Comparison of ENCODE assay signal across 9 mouse cellular contexts in the genomic region with DNA sequence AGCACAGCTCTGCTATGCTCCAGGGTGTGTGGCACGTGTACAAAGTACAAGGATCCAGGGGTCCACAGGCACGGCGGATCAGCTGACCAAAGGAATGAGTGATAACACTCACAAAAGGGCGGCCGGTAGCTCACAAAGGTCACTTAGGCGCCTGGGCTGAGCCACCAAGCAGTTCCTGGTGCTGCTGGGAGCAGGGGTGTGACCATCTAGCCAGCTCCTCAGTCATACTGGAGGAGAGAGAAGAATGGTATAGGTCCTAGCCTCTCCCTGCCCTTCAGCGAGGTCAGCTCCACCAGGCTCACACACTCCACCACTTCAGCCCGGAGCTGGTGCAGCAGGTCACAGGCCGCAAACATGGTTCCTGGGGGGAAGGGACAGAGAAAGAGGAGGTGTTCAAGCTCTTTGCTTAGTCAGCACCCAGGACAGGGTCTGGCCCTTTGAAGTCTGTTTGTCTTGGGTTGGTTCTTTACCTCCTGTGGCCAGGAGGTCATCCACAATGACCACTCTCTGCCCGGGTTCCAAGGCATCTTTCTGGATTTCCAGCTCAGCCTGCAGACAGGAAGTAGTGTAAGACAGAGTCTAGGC. TPM values are rescaled to one million over a fixed set of nuclear protein-coding genes. Genes with fewer than 3 reads are reported as not detected.
DNase-seq lines count a peak whose midpoint lies in the region; ATAC-seq and TF ChIP-seq lines count a peak whose summit lies in the region.
"Had no signal": no experiment of that assay in that cellular context is flagged by ENCODE, and none has a peak within 500 bp of the region (broad histone marks: within the 10 kb centered on the region; RNA-seq: fewer than 3 reads in every experiment).

No protein-coding gene starts in this region.

- 27% methylated on average over 10 of the region's 10 CpGs for WGBS in heart, embryonic 15.5 days
- WGBS in kidney, adult 2 months: 27% methylated on average over 10 of the region's 10 CpGs
- WGBS in midbrain, embryonic 15.5 days: 55% methylated on average over 10 of the region's 10 CpGs

- H3K9me3 ChIP-seq in heart, embryonic 15.5 days (replicated peaks): no peaks in the 10 kb centered on the region
- no peaks in the 10 kb centered on the region for H3K9me3 ChIP-seq in midbrain, embryonic 15.5 days

- H3K4me1 ChIP-seq in heart, embryonic 15.5 days (replicated peaks): peaks cover 44% of the 10 kb centered on the region
- peaks cover 19% of the 10 kb centered on the region for H3K4me1 ChIP-seq in kidney, adult 2 months (ENCODE audit: control insufficient read depth, insufficient read depth, low read length)
- peaks cover 33% of the 10 kb centered on the region for H3K4me1 ChIP-seq in midbrain, embryonic 15.5 days

- peaks cover 36% of the 10 kb centered on the region for H3K36me3 ChIP-seq in heart, embryonic 15.5 days
- H3K36me3 ChIP-seq in kidney, adult 2 months (ENCODE audit: control insufficient read depth, insufficient read depth, low read length): no peaks in the 10 kb centered on the region
- no peaks in the 10 kb centered on the region for H3K36me3 ChIP-seq in midbrain, embryonic 15.5 days (replicated peaks)

- no peak for TF ChIP-seq CTCF in kidney, adult 2 months (conservative IDR thresholded peaks at IDR 0.05; ENCODE audit: insufficient read depth, insufficient read length, low read depth, low read length)

- no peak for DNase-seq in heart, adult 18-20 months
- peak; percentile 58 for DNase-seq in R1 (ENCODE audit: low read depth, low spot score)
- peak; percentile 67 for DNase-seq in kidney, adult 2 months
- DNase-seq in thymus, adult 18-20 months: no peak
- DNase-seq in frontal cortex, postnatal 14 days (ENCODE audit: low spot score in 2 of 2): no peak
- DNase-seq in thymus, postnatal 25 days: no peak
- DNase-seq: right cerebral cortex, postnatal 25 days had no signal

- no peak overlapping the region for H3K9ac ChIP-seq in heart, embryonic 15.5 days
- H3K9ac ChIP-seq in midbrain, embryonic 15.5 days: no peak overlapping the region

- peak overlapping the region; percentile 24 for H3K27ac ChIP-seq in heart, embryonic 15.5 days
- H3K27ac ChIP-seq in kidney, adult 2 months (ENCODE audit: insufficient read depth, low read depth, low read length): peak overlapping the region; percentile 7; the same call in 1 of the 2 replicates
- no peak overlapping the region for H3K27ac ChIP-seq in midbrain, embryonic 15.5 days

- H3K27me3 ChIP-seq in heart, embryonic 15.5 days: no peaks in the 10 kb centered on the region
- H3K27me3 ChIP-seq in kidney, adult 2 months (replicated peaks; ENCODE audit: control insufficient read depth, insufficient read depth, low read length): no peaks in the 10 kb centered on the region
- H3K27me3 ChIP-seq in midbrain, embryonic 15.5 days (replicated peaks): no peaks in the 10 kb centered on the region

- H3K4me2 ChIP-seq in heart, embryonic 15.5 days: peak overlapping the region; percentile 95
- peak overlapping the region; percentile 87; the same call in 1 of the 2 replicates for H3K4me2 ChIP-seq in midbrain, embryonic 15.5 days

- peak overlapping the region; percentile 80; the same call in 1 of the 2 replicates for H3K4me3 ChIP-seq in heart, embryonic 15.5 days
- no peak overlapping the region for H3K4me3 ChIP-seq in kidney, adult 2 months (ENCODE audit: insufficient read depth, low read depth, low read length)
- H3K4me3 ChIP-seq in midbrain, embryonic 15.5 days: no peak overlapping the region

- ATAC-seq in heart, embryonic 15.5 days (replicated peaks; ENCODE audit: insufficient number of reproducible peaks, insufficient read depth, low FRiP score, low read depth): no peak
- ATAC-seq in midbrain, embryonic 15.5 days (replicated peaks): no peak

- TF ChIP-seq POLR2A in kidney, adult 2 months (IDR thresholded peaks at IDR 0.05; ENCODE audit: low read depth, low read length): no peak

RNA-seq across cellular contexts. Expression of a gene that starts 1.9 kb away (rescaled TPM):
- polyA plus RNA-seq in heart, embryonic 15.5 days (2015; fragmentation: Nextera tagmentation; extraction: Ambion mirVana): 163 and 208 TPM in 2 replicates
- total RNA-seq in heart, adult 18-20 months (2021): 10 to 100 TPM; 40.8 to 42.7 TPM
- polyA plus RNA-seq in kidney, adult 2 months (2012; rRNA removed): 177 and 190 TPM in 2 replicates
- polyA plus RNA-seq in midbrain, embryonic 15.5 days (2015; fragmentation: Nextera tagmentation; extraction: Ambion mirVana): 166 and 173 TPM in 2 replicates

RNA-seq across cellular contexts. Expression of a gene that starts 6.9 kb away (rescaled TPM):
- 24.5 and 28.4 TPM in 2 replicates for polyA plus RNA-seq in heart, embryonic 15.5 days (2015; fragmentation: Nextera tagmentation; extraction: Ambion mirVana)
- total RNA-seq in heart, adult 18-20 months (2021): 1 to 10 TPM; 2.5 to 2.8 TPM
- polyA plus RNA-seq in kidney, adult 2 months (2012; rRNA removed): 7.1 and 8.6 TPM in 2 replicates
- polyA plus RNA-seq in midbrain, embryonic 15.5 days (2015; fragmentation: Nextera tagmentation; extraction: Ambion mirVana): 7.0 and 8.2 TPM in 2 replicates

RNA-seq across cellular contexts. Expression of a gene that starts 23.6 kb away (rescaled TPM):
- 11.5 and 13.9 TPM in 2 replicates for polyA plus RNA-seq in heart, embryonic 15.5 days (2015; fragmentation: Nextera tagmentation; extraction: Ambion mirVana)
- total RNA-seq in heart, adult 18-20 months (2021): 10 to 100 TPM; 11.4 to 13.3 TPM
- polyA plus RNA-seq in kidney, adult 2 months (2012; rRNA removed): 102 and 121 TPM in 2 replicates
- polyA plus RNA-seq in midbrain, embryonic 15.5 days (2015; fragmentation: Nextera tagmentation; extraction: Ambion mirVana): 2.7 and 3.3 TPM in 2 replicates

RNA-seq across cellular contexts. Expression of a gene that starts 36.5 kb away (rescaled TPM):
- 8.0 and 12.2 TPM in 2 replicates for polyA plus RNA-seq in heart, embryonic 15.5 days (2015; fragmentation: Nextera tagmentation; extraction: Ambion mirVana)
- total RNA-seq in heart, adult 18-20 months (2021): 1 to 10 TPM; 3.6 to 4.0 TPM
- polyA plus RNA-seq in kidney, adult 2 months (2012; rRNA removed): 36.2 and 44.5 TPM in 2 replicates
- polyA plus RNA-seq in midbrain, embryonic 15.5 days (2015; fragmentation: Nextera tagmentation; extraction: Ambion mirVana): 7.2 and 9.0 TPM in 2 replicates

RNA-seq across cellular contexts. Expression of a gene that starts 36.7 kb away (rescaled TPM):
- 47.1 and 56.2 TPM in 2 replicates for polyA plus RNA-seq in heart, embryonic 15.5 days (2015; fragmentation: Nextera tagmentation; extraction: Ambion mirVana)
- 10 to 100 TPM; 62.0 to 69.1 TPM for total RNA-seq in heart, adult 18-20 months (2021)
- polyA plus RNA-seq in kidney, adult 2 months (2012; rRNA removed): 258 and 302 TPM in 2 replicates
- 120 and 126 TPM in 2 replicates for polyA plus RNA-seq in midbrain, embryonic 15.5 days (2015; fragmentation: Nextera tagmentation; extraction: Ambion mirVana)

Comparison
In these comparisons a context has a peak if more than half of its experiments do, and no peak if none do; other contexts are left out.
1. DNase-seq: peak in R1 (single experiment) and kidney, adult 2 months (single experiment); none in heart, adult 18-20 months (0 of 2), thymus, adult 18-20 months (0 of 2), frontal cortex, postnatal 14 days (0 of 2) and thymus, postnatal 25 days (single experiment).